Mouse (Mus musculus) hindbrain, embryonic 13.5 days (tissue): ENCODE measurements around the gene Taf10. TPM values are rescaled to one million over a fixed set of nuclear protein-coding genes. Genes with fewer than 3 reads are reported as not detected.
A peak's percentile ranks its signal among the peaks of the same experiment; 100 is the strongest.
"Not testable (repeated sequence)": the region's sequence is repeated elsewhere in the genome, so short reads cannot be mapped to it uniquely, and the experiment has no call there.

ENCODE experiments used
- ATAC-seq: fragments of 200-750 bp; cut with Nextera tagmentation; 2 replicates; pipeline ENCODE4 v1.8.0; 2017; ENCODE audit warnings: moderate TSS enrichment; ENCODE audit not compliant: low FRiP score
- H3K27ac ChIP-seq: fragments of 300-500 bp; sonication (generic); 2 replicates; pipeline ENCODE4 v1.5.1; 2015; ENCODE audit warnings: inconsistent platforms, mild to moderate bottlenecking, moderate library complexity
- H3K27me3 ChIP-seq: fragments of 300-500 bp; sonication (generic); 2 replicates; pipeline ENCODE4 v1.6.1; 2015; ENCODE audit warnings: mild to moderate bottlenecking, inconsistent platforms
- H3K36me3 ChIP-seq: fragments of 300-500 bp; sonication (generic); 2 replicates; pipeline ENCODE4 v1.6.1; 2015; ENCODE audit warnings: mild to moderate bottlenecking, inconsistent platforms
- H3K4me1 ChIP-seq: fragments of 300-500 bp; sonication (generic); replicated peaks from 2 replicates; pipeline ENCODE4 v1.6.1; 2015; ENCODE audit warnings: inconsistent platforms
- H3K4me2 ChIP-seq: fragments of 300-500 bp; sonication (generic); 2 replicates; pipeline ENCODE4 v1.6.1; 2015; ENCODE audit warnings: inconsistent platforms, mild to moderate bottlenecking, moderate library complexity
- H3K4me3 ChIP-seq: fragments of 300-500 bp; sonication (generic); 2 replicates; pipeline ENCODE4 v1.5.1; 2015; ENCODE audit warnings: mild to moderate bottlenecking, inconsistent platforms
- H3K9ac ChIP-seq: fragments of 300-500 bp; sonication (generic); 2 replicates; pipeline ENCODE4 v1.6.1; 2015; ENCODE audit warnings: mild to moderate bottlenecking, inconsistent platforms
- H3K9me3 ChIP-seq: fragments of 300-500 bp; sonication (generic); 2 replicates; pipeline ENCODE4 v1.6.1; 2016; ENCODE audit warnings: inconsistent platforms
- WGBS: fragments of 180-500 bp; shearing (Covaris S2); methylation state at CpG from one replicate; pipeline ENCODE4 v1.1.7; 2015; 5-methylcytosine and 5-hydroxymethylcytosine counted together
- polyA plus RNA-seq: library from polyadenylated mRNA; unstranded; fragments of >200 nt; fragmentation: Nextera tagmentation; extraction: Ambion mirVana; gene quantifications from 2 replicates; pipeline ENCODE4 v1.2.1, GENCODE M21; 2015

The Taf10 gene
- polyA plus RNA-seq, 1 experiment from 2014 or later: 122 TPM

DNA sequence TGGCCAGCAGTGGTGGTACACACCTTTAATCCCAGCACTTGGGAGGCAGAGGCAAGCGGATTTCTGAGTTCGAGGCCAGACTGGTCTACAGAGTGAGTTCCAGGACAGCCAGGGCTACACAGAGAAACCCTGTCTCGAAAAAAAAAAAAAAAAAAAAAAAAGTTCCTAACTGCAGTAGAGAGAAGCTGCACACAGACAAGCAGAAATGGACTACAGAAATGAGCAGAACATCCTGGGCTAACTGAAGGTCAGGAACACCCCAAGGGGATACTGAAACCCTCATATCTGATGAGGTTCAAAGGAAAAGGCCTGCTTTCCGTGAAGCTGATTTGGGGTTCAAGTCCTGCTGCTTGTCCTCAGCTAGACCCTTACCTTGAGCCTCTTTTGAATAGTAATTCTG, 8.7 kb downstream of the Taf10 start:
- not testable (repeated sequence) for H3K27me3 ChIP-seq, H3K27ac ChIP-seq, H3K9me3 ChIP-seq, ATAC-seq
- Histone ChIP-seq H3K9ac (peak overlapping the region; percentile 91), H3K4me2 (peak overlapping the region; percentile 90), H3K4me3 (peak overlapping the region; percentile 80), H3K4me1 (peaks cover 35% of the 10 kb centered on the region), H3K36me3 (peaks cover 50% of the 10 kb centered on the region)
- WGBS: 66% methylated on average over 4 of the region's 4 CpGs

DNA sequence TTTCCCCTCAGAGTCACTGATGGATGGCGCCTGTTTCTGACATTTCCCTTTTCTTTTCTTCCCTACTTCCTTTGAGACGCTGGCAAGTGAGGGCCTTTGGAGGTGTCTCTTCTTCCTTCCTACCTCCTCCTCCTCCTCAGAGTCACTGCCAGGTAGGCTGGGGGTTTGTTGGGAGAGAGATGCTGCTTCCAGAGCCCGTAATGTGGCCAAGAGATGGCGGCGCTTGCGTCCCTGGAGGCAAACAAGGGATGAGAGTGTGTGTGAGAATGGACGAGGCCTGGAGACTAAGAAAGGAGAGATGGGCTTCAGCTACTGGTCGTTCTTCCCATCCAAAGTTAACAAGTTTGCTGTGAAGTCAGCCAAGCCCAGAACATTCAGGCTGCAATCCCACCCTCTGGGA, 9.3 kb downstream of the Taf10 start:
- H3K36me3 ChIP-seq: peaks cover 50% of the 10 kb centered on the region
- H3K27me3 ChIP-seq: no peaks in the 10 kb centered on the region
- peaks cover 33% of the 10 kb centered on the region for H3K4me1 ChIP-seq
- no peak overlapping the region; the same call in 1 of the 2 replicates for H3K4me3 ChIP-seq
- WGBS: 90% methylated on average over 8 of the region's 8 CpGs
- H3K27ac ChIP-seq: no peak overlapping the region
- 0 out of 2 replicates have a peak overlapping the region, but pooled peaks have one; percentile 91 for H3K9ac ChIP-seq
- no peak for ATAC-seq
- H3K4me2 ChIP-seq: no peak overlapping the region
- H3K9me3 ChIP-seq: no peaks in the 10 kb centered on the region

DNA sequence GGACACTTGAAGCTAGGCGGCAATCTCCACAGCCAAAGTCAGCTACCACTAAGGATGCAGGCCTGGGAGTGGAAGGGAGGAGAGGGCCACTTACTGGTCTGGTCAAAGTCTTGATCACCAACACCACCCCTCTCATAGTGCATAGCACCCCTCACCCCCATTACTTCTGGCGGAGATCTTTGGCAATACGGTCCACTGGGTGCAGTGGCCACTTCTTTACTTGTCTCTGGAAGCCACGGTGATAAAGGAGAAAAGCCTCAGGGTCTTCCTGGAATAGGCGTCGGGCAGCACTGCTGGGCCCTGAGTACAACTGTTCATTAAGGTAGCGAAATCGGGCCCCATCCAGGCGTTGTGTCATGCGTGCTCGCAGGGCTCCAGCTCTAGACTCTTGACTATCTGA, 10.3 kb downstream of the Taf10 start:
- 97% methylated on average over 11 of the region's 11 CpGs for WGBS

DNA sequence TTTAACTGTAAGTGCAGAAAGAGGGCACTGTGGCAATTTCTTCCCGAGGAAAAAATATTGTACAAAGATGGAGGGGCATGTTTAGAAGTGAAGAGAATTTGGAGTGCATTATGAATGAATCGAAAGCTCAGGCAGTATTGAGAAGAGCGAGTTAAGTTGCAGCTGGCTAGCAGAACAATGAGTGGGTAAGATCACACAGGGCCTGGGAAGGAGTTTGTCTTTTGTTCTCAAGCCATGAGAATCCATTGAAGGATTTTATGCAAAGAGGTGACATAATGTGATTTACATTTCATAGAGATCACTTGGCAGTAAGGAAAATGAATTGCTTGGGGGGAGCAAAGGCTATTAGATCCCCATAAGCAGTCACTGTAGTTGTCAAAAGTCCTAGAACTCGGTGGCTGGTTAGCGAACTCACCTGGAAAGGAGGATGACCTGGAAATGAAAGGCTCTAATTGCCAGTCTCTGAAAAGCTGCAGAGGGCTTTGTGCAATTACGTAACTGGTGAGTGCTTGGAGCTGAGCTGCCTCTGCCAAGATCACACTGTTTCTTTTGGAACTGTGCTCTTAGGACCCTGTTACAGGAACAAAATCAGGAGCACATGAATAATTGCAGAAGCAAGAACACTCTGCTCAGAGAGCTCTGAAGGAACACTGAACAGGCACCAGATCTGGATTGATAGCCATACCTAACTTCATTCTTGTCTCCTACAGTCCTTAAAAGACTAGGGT, 15.3 kb downstream of the Taf10 start:
- H3K4me3 ChIP-seq: no peak overlapping the region
- no peaks in the 10 kb centered on the region for H3K9me3 ChIP-seq
- peaks cover 46% of the 10 kb centered on the region for H3K36me3 ChIP-seq
- no peak for ATAC-seq
- peaks cover 3% of the 10 kb centered on the region; the same call in 1 of the 2 replicates for H3K4me1 ChIP-seq
- H3K4me2 ChIP-seq: no peak overlapping the region
- 48% methylated on average over 6 of the region's 6 CpGs for WGBS
- no peak overlapping the region for H3K27ac ChIP-seq
- no peaks in the 10 kb centered on the region for H3K27me3 ChIP-seq
- peak overlapping the region; percentile 46 for H3K9ac ChIP-seq

More for the DNA sequence above, 10.3 kb downstream of the Taf10 start:
- Histone ChIP-seq H3K27me3 (no peaks in the 10 kb centered on the region), H3K36me3 (peaks cover 54% of the 10 kb centered on the region), H3K4me3 (no peak overlapping the region), H3K9me3 (no peaks in the 10 kb centered on the region), H3K27ac (no peak overlapping the region), H3K4me2 (no peak overlapping the region), H3K9ac (no peak overlapping the region), H3K4me1 (peaks cover 30% of the 10 kb centered on the region)
- no peak for ATAC-seq

DNA sequence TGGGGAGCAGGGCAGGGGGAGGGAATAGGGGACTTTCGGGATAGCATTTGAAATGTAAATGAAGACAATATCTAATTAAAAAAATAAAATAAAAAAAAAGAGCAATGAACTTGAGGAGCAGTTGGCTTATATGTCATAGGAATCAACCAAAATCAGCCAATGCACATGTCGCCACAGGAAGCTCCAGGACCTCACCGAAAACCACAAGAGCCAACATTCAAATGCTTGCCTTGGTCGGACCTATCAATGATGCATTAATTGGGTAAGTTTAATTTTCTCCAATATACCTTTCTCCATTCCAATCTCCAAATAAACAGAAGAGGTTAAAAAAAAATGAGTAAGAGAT, 17.2 kb downstream of the Taf10 start:
- ATAC-seq: peak; percentile 22; the same call in 1 of the 2 replicates

DNA sequence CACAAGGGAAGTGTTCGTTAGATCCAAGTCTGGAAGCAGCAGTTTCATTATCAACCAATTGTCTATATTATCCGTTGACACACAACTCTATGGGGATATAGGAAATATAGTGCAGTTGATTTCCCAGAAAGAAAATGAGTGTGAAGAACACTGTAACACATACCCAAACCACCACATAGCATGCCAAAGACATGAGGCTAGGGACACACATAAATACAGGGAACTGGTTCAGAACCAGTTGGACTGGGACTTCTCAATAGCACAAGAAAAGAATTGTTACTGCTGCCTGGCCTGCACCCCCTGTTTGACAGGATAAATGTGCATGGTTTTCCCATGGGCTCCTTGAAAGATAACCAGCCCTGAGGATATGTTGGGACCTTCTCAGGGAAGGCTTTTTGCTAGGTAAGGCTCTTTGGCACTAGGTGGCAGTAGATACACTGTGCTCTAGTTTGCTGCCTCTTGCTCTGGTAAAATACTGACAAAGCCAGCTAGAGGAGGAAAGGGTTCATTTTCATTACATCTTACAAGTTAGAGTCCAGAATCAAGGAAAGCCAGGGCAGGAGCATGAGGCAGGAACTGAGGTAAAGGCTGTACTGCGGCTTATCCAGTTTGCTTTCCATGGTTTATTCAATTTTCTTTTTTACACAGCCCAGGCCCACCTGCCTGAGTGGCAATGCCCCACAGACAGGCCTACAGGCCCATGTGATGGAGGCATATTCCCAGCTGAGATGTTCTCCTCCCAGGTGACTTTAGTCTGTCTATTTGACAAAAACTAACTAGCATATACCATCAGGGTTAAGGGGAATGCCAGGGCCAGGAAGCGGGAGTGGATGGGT, 17.8 kb downstream of the Taf10 start:
- Histone ChIP-seq H3K9ac (0 out of 2 replicates have a peak overlapping the region, but pooled peaks have one; percentile 36), H3K9me3 (no peaks in the 10 kb centered on the region), H3K36me3 (peaks cover 21% of the 10 kb centered on the region), H3K4me2 (no peak overlapping the region), H3K4me3 (no peak overlapping the region), H3K27ac (0 out of 2 replicates have a peak overlapping the region, but pooled peaks have one; percentile 40), H3K27me3 (no peaks in the 10 kb centered on the region), H3K4me1 (peaks cover 3% of the 10 kb centered on the region; the same call in 1 of the 2 replicates)
- peak; percentile 86 for ATAC-seq
- 86% methylated on average over 4 of the region's 4 CpGs for WGBS

More for the DNA sequence above, 17.2 kb downstream of the Taf10 start:
- no peak overlapping the region for H3K4me3 ChIP-seq
- H3K4me1 ChIP-seq: peaks cover 3% of the 10 kb centered on the region; the same call in 1 of the 2 replicates
- no peak overlapping the region for H3K4me2 ChIP-seq
- H3K27ac ChIP-seq: 0 out of 2 replicates have a peak overlapping the region, but pooled peaks have one; percentile 40
- H3K27me3 ChIP-seq: no peaks in the 10 kb centered on the region
- H3K9me3 ChIP-seq: no peaks in the 10 kb centered on the region
- 94% methylated on average over 4 of the region's 4 CpGs for WGBS
- H3K36me3 ChIP-seq: peaks cover 27% of the 10 kb centered on the region
- H3K9ac ChIP-seq: 0 out of 2 replicates have a peak overlapping the region, but pooled peaks have one; percentile 36

DNA sequence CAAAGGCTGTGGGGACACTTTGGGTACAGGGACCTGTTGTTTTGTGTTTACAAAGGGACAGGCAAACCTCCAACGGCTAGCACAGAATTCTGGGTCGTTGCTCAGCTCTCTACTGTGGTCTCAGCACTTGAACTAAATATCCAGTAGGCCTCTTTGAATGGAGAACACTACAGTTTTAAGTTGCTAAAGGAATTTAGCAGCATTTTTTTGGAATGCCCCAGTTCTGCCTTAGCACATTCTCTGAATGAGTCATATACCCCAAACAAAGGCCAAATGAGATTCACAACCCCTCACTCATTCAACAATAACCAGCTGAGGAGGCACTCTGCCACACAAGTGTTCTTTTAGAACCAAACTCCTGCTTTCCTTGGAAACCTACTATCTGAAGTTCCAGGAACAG, 22.2 kb downstream of the Taf10 start:
- no peak overlapping the region for H3K27ac ChIP-seq
- peaks cover 6% of the 10 kb centered on the region; the same call in 1 of the 2 replicates for H3K36me3 ChIP-seq
- no peak overlapping the region for H3K4me2 ChIP-seq
- no peaks in the 10 kb centered on the region for H3K9me3 ChIP-seq
- ATAC-seq: no peak
- H3K27me3 ChIP-seq: no peaks in the 10 kb centered on the region
- 78% methylated on average over 2 of the region's 2 CpGs for WGBS
- no peak overlapping the region for H3K9ac ChIP-seq
- H3K4me3 ChIP-seq: no peak overlapping the region
- peaks cover 3% of the 10 kb centered on the region; the same call in 1 of the 2 replicates for H3K4me1 ChIP-seq

DNA sequence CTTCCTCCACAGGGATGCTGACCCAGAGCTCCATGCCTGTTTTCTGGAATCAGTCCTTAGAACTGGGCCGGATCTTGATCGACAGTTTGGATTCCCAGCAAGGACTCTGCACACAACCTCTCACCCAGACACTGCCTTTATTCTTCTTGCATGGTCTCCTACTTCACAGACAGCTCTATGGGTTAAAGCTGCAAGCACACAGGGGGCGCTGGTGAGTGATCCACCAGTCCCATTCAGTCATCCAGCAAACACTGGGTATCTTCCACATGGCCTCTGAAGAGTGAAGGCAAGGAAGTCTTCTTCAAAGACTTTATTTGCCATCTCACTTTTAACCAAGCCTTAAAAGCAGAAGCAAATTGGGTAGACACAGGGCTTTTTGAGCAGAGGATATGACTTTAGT, 28.8 kb downstream of the Taf10 start:
- Histone ChIP-seq H3K36me3 (peaks cover 1% of the 10 kb centered on the region; the same call in 1 of the 2 replicates), H3K4me3 (no peak overlapping the region), H3K27me3 (no peaks in the 10 kb centered on the region), H3K9me3 (no peaks in the 10 kb centered on the region), H3K27ac (no peak overlapping the region), H3K4me1 (no peaks in the 10 kb centered on the region), H3K9ac (no peak overlapping the region), H3K4me2 (no peak overlapping the region)
- 53% methylated on average over 3 of the region's 3 CpGs for WGBS
- ATAC-seq: no peak

DNA sequence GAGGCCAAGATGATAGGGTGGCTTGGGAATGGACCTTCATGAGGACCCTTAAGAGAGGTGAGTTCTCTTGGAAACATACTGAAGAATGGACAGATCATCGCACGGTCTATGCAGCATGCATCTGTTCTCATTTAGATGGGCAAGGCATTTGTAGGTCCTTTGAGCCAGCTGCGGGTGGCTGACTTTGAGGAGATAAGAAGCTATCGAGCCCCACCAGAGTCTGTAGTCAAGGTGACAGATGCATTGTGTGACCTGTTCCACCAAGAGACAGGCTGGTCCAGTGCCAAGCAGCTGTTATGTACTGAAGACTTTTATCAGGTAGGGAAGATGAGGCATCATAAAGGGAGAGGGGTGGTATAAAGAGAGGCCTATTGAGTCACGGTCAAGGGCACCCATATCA, 35.4 kb downstream of the Taf10 start:
- WGBS: 94% methylated on average over 5 of the region's 5 CpGs
- Histone ChIP-seq H3K4me2 (no peak overlapping the region), H3K9me3 (no peaks in the 10 kb centered on the region), H3K36me3 (no peaks in the 10 kb centered on the region), H3K9ac (no peak overlapping the region), H3K27ac (no peak overlapping the region), H3K4me3 (no peak overlapping the region), H3K4me1 (no peaks in the 10 kb centered on the region), H3K27me3 (no peaks in the 10 kb centered on the region)
- ATAC-seq: no peak

DNA sequence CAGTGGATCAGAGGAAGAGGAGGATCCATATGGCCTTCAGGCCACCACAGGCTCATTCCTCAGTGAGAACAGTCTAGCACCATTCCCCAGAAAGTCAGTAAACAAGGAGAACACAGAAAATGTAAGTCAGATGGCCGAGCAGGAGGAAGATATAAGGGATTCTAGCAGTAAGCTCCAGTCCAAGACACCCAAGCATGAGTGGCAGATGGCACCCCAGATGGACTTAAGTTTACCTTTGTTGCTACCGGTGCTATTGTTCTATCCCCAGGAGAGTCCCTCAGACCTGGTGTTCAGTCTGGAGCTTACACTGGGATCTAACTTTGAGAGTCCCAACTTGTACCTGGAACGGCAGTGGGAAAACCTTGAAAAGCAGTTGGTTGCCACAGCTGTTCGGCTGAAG, 40.3 kb downstream of the Taf10 start:
- H3K4me3 ChIP-seq: no peak overlapping the region
- no peak overlapping the region for H3K27ac ChIP-seq
- H3K9me3 ChIP-seq: no peaks in the 10 kb centered on the region
- WGBS: 94% methylated on average over 4 of the region's 4 CpGs
- H3K27me3 ChIP-seq: no peaks in the 10 kb centered on the region
- H3K9ac ChIP-seq: no peak overlapping the region
- H3K4me2 ChIP-seq: no peak overlapping the region
- H3K36me3 ChIP-seq: no peaks in the 10 kb centered on the region
- no peaks in the 10 kb centered on the region for H3K4me1 ChIP-seq
- no peak for ATAC-seq

DNA sequence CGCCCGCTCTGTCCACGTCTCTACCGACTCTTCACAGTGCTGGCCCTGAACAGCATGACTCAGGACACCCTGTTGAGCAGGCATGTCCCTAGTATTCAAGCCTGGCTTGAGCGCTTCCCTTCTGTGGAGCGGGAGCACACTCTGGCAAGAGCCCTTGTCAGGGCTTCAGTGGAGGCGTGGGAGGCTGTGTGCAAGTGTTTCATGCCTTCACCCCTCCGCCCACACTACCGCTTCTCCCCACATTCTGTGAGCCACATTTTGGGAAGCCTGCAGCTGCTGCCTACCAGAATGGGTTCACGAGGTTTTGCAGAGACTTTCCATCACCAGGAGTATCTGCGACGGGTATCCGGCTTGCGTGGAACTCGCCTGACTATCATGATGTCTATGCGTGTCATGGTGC, 41.0 kb downstream of the Taf10 start:
- H3K4me3 ChIP-seq: no peak overlapping the region
- 82% methylated on average over 16 of the region's 16 CpGs for WGBS
- ATAC-seq: no peak

DNA sequence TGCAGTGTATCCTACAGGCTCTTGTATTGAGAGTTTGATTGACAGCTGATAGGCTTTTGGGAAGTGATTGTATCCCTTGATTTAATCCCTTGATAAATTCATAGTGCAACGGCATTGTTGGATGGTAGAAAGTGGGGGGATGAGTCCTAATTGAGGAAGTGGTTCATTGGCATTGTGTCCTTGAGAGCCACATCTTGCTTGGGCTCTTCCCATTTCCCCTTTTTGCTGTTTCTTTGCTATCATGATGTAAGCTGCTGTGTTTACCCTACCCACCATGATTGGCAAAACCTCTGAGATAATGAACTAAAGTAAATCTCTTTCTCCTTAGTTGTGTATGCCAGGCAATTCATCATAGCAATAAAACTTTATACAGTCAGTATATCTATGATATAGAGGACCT, 53.3 kb downstream of the Taf10 start:
- ATAC-seq: no peak
- no peak overlapping the region for H3K4me2 ChIP-seq
- H3K4me1 ChIP-seq: no peaks in the 10 kb centered on the region
- 0 out of 2 replicates have a peak, but pooled peaks cover 4% of the 10 kb centered on the region for H3K27me3 ChIP-seq
- no peaks in the 10 kb centered on the region for H3K9me3 ChIP-seq
- no peaks in the 10 kb centered on the region for H3K36me3 ChIP-seq
- WGBS: 83% methylated on average over 1 of the region's 1 CpGs
- no peak overlapping the region for H3K4me3 ChIP-seq
- H3K27ac ChIP-seq: no peak overlapping the region
- no peak overlapping the region for H3K9ac ChIP-seq

More for the DNA sequence above, 41.0 kb downstream of the Taf10 start:
- Histone ChIP-seq H3K4me1 (no peaks in the 10 kb centered on the region), H3K36me3 (no peaks in the 10 kb centered on the region), H3K27me3 (no peaks in the 10 kb centered on the region), H3K9me3 (no peaks in the 10 kb centered on the region), H3K27ac (no peak overlapping the region), H3K9ac (no peak overlapping the region), H3K4me2 (no peak overlapping the region)
